Mouse (Mus musculus): Measurements from ENCODE around the gene Atn1. TPM values are rescaled to one million over a fixed set of nuclear protein-coding genes. Genes with fewer than 3 reads are reported as not detected.
"Not testable (repeated sequence)": the region's sequence is repeated elsewhere in the genome, so short reads cannot be mapped to it uniquely, and the experiment has no call there.

The Atn1 gene
- polyA plus RNA-seq (2015; fragmentation: Nextera tagmentation; extraction: Ambion mirVana) = 24.7 and 28.5 TPM in 2 replicates

DNA sequence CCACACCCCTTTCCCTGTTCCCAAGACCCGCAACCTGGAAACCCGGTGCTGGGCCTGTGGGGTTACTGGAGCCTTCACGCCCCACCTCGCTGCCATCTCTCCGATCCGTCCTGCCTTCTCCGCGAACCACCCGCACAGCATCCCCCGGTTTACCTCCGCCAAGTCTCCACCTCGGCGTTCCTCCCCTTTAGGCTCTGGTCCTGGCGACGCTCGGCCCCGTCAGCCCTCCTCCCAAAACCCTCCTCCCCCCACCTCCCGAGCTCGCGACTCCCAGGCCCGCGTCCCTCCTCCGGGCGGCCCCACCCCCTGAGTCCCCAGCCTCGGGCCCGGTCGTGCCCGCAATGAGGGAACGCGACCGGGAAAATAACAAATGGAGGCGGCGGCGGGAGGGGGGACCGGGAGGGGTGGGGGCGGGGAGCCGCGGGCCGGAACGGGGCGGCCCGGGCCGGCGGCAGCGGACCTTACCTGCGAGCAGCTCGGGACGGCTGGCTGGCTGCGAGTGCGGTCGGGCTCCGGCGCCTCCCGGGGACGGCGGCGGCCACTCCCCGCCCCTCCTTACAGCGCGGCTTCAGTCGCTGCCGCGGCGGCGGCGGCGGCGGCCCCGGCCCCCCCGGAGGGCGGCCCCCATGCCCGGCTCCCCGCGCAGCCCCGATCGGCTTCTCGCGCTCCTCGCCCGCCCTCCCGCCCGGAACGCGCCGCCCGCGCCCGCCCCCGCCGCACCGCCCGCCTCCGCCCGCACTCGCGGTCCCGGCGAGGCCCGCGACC, at the start of gene Atn1, which contains the start of gene Gm45234:
Atn1 (minus strand) TSS at position 694 of the 765 bp plus-strand sequence.
Gm45234 (minus strand) TSS at position 191 of the 765 bp plus-strand sequence.
- Histone ChIP-seq H3K4me1 (ENCODE audit: control insufficient read depth, insufficient read depth, low read depth, low read length) (peaks cover 34% of the 10 kb centered on the region), H3K9me3 (ENCODE audit: control insufficient read depth, low read length) (no peaks in the 10 kb centered on the region), H3K9ac (ENCODE audit: low read depth, low read length) (peak within 1 kb of the TSS; percentile 97)

GRCm38 (mm10) chr6:124805341-124806321, 49.3 kb upstream of the Atn1 start:
- H3K4me2 ChIP-seq (ENCODE audit: low read length) = peak overlapping the region; percentile 90
- peak overlapping the region; percentile 73 for H3K9ac ChIP-seq (ENCODE audit: low read depth, low read length)
- peak overlapping the region; percentile 52 for H3K4me3 ChIP-seq (ENCODE audit: low read length)
- ATAC-seq = peak; percentile 90
- 2% methylated on average over 34 of the region's 34 CpGs for WGBS
- H3K27ac ChIP-seq (ENCODE audit: low read depth, low read length) = peak overlapping the region; percentile 93
- no peaks in the 10 kb centered on the region for H3K9me3 ChIP-seq (ENCODE audit: control insufficient read depth, low read length)
- H3K27me3 ChIP-seq (replicated peaks; ENCODE audit: control insufficient read depth, insufficient read depth, low read length) = no peaks in the 10 kb centered on the region
- no peaks in the 10 kb centered on the region for H3K36me3 ChIP-seq (ENCODE audit: control insufficient read depth, insufficient read depth, low read length)
- peaks cover 14% of the 10 kb centered on the region for H3K4me1 ChIP-seq (ENCODE audit: control insufficient read depth, insufficient read depth, low read depth, low read length)

More for the DNA sequence above, at the start of gene Atn1, which contains the start of gene Gm45234:
- H3K27ac ChIP-seq (ENCODE audit: low read depth, low read length) = peak within 1 kb of the TSS; percentile 99
- no peaks in the 10 kb centered on the region for H3K27me3 ChIP-seq (replicated peaks; ENCODE audit: control insufficient read depth, insufficient read depth, low read length)
- peak; percentile 50 for ATAC-seq
- H3K4me2 ChIP-seq (ENCODE audit: low read length) = peak within 1 kb of the TSS; percentile 80
- peak within 1 kb of the TSS; percentile 80 for H3K4me3 ChIP-seq (ENCODE audit: low read length)
- under 1% methylated on average over 40 of the region's 100 CpGs for WGBS
- no peaks in the 10 kb centered on the region for H3K36me3 ChIP-seq (ENCODE audit: control insufficient read depth, insufficient read depth, low read length)

DNA sequence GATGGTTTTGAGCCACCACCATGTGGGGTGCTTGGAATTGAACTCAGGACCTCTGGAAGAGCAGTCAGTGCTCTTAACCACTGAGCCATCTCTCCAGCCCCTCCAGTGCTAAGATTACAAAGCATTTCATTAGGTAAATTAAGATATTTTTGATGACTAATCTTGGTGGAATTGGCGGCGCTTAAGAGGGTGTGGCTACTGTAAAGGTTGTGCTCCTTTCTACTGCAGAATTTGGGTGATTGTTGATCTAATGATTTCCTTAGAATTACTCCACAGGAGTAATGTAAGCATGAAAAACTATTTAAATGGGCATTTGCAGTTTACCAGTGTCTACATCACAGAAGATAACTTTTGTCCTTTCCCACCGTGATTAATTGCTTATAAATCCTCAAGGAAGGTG, 48.0 kb upstream of the Atn1 start:
- Histone ChIP-seq H3K4me3 (ENCODE audit: low read length) (no peak overlapping the region), H3K4me2 (ENCODE audit: low read length) (no peak overlapping the region), H3K36me3 (ENCODE audit: control insufficient read depth, insufficient read depth, low read length) (no peaks in the 10 kb centered on the region), H3K9me3 (ENCODE audit: control insufficient read depth, low read length) (no peaks in the 10 kb centered on the region), H3K27me3 (replicated peaks; ENCODE audit: control insufficient read depth, insufficient read depth, low read length) (no peaks in the 10 kb centered on the region), H3K4me1 (ENCODE audit: control insufficient read depth, insufficient read depth, low read depth, low read length) (peaks cover 10% of the 10 kb centered on the region), H3K9ac (ENCODE audit: low read depth, low read length) (no peak overlapping the region), H3K27ac (ENCODE audit: low read depth, low read length) (no peak overlapping the region)
- no peak for ATAC-seq
- 88% methylated on average over 3 of the region's 3 CpGs for WGBS

- not testable (repeated sequence) for H3K36me3 ChIP-seq (ENCODE audit: control insufficient read depth, insufficient read depth, low read length); H3K4me1 ChIP-seq (ENCODE audit: control insufficient read depth, insufficient read depth, low read depth, low read length); H3K27me3 ChIP-seq (replicated peaks; ENCODE audit: control insufficient read depth, insufficient read depth, low read length); H3K4me3 ChIP-seq (ENCODE audit: low read length); H3K4me2 ChIP-seq (ENCODE audit: low read length); H3K9ac ChIP-seq (ENCODE audit: low read depth, low read length); H3K27ac ChIP-seq (ENCODE audit: low read depth, low read length); H3K9me3 ChIP-seq (ENCODE audit: control insufficient read depth, low read length); ATAC-seq
- WGBS = 97% methylated on average over 4 of the region's 4 CpGs
These were observed 47.4 kb upstream of the Atn1 start for GRCm38 (mm10) chr6:124803691-124804090.

DNA sequence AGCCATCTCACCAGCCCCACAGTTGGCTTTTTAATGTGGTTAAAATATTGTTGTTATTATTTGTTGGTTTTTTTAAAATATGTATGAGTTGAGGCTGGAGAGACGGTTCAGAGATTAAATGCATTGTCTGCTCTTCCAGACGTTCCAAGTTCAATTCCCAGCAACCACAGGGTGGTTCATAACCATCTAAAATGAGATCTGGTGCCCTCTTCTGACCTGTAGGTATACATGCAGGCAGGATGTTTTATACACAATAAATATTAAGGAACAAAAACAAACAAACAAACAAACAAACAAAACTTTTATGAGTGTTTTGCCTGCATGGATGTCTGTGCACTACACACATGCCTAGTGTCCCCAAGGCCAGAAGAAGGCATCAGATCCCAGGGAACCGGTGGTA, 46.7 kb upstream of the Atn1 start:
- WGBS = 73% methylated on average over 3 of the region's 3 CpGs

GRCm38 (mm10) chr6:124802400-124802799, 46.1 kb upstream of the Atn1 start:
- not testable (repeated sequence) for H3K9ac ChIP-seq (ENCODE audit: low read depth, low read length); H3K4me2 ChIP-seq (ENCODE audit: low read length); H3K4me3 ChIP-seq (ENCODE audit: low read length); ATAC-seq; H3K36me3 ChIP-seq (ENCODE audit: control insufficient read depth, insufficient read depth, low read length); H3K27me3 ChIP-seq (replicated peaks; ENCODE audit: control insufficient read depth, insufficient read depth, low read length); H3K9me3 ChIP-seq (ENCODE audit: control insufficient read depth, low read length); H3K4me1 ChIP-seq (ENCODE audit: control insufficient read depth, insufficient read depth, low read depth, low read length); H3K27ac ChIP-seq (ENCODE audit: low read depth, low read length)
- 31% methylated on average over 3 of the region's 9 CpGs for WGBS

More for the DNA sequence above, 46.7 kb upstream of the Atn1 start:
- H3K4me1 ChIP-seq (ENCODE audit: control insufficient read depth, insufficient read depth, low read depth, low read length) = peaks cover 7% of the 10 kb centered on the region
- no peak overlapping the region for H3K4me2 ChIP-seq (ENCODE audit: low read length)
- H3K36me3 ChIP-seq (ENCODE audit: control insufficient read depth, insufficient read depth, low read length) = no peaks in the 10 kb centered on the region
- ATAC-seq = no peak
- no peak overlapping the region for H3K4me3 ChIP-seq (ENCODE audit: low read length)
- no peak overlapping the region for H3K27ac ChIP-seq (ENCODE audit: low read depth, low read length)
- no peaks in the 10 kb centered on the region for H3K27me3 ChIP-seq (replicated peaks; ENCODE audit: control insufficient read depth, insufficient read depth, low read length)
- no peak overlapping the region for H3K9ac ChIP-seq (ENCODE audit: low read depth, low read length)
- no peaks in the 10 kb centered on the region for H3K9me3 ChIP-seq (ENCODE audit: control insufficient read depth, low read length)

DNA sequence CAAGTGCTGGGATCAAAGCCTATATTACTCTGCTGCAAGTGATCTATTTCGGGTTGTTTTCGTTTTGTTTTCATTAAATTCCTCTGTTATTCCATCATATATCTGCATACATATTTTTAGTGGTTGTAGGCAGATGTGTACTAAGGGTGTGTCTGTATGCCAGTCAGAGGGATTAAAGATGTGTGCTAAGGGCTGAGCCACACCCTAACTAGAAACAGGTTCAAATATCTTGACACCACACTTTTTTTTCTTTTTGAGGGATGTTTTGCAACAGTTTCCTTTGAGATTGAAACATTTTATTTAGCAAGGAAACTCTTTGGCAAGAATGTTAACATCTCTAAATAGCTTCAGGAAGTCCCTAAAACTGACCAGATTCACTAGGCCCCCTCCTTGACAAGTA, 39.9 kb upstream of the Atn1 start:
- Histone ChIP-seq H3K27me3 (replicated peaks; ENCODE audit: control insufficient read depth, insufficient read depth, low read length) (no peaks in the 10 kb centered on the region), H3K4me3 (ENCODE audit: low read length) (no peak overlapping the region), H3K4me2 (ENCODE audit: low read length) (no peak overlapping the region), H3K4me1 (ENCODE audit: control insufficient read depth, insufficient read depth, low read depth, low read length) (no peaks in the 10 kb centered on the region), H3K9me3 (ENCODE audit: control insufficient read depth, low read length) (no peaks in the 10 kb centered on the region), H3K9ac (ENCODE audit: low read depth, low read length) (no peak overlapping the region), H3K36me3 (ENCODE audit: control insufficient read depth, insufficient read depth, low read length) (no peaks in the 10 kb centered on the region), H3K27ac (ENCODE audit: low read depth, low read length) (no peak overlapping the region)
- ATAC-seq = no peak
- WGBS = 85% methylated on average over 2 of the region's 2 CpGs

GRCm38 (mm10) chr6:124795781-124796180, 39.5 kb upstream of the Atn1 start:
- H3K27me3 ChIP-seq (replicated peaks; ENCODE audit: control insufficient read depth, insufficient read depth, low read length) = no peaks in the 10 kb centered on the region
- no peak overlapping the region for H3K9ac ChIP-seq (ENCODE audit: low read depth, low read length)
- no peak overlapping the region for H3K4me3 ChIP-seq (ENCODE audit: low read length)
- ATAC-seq = no peak
- WGBS = 70% methylated on average over 4 of the region's 4 CpGs
- no peak overlapping the region for H3K27ac ChIP-seq (ENCODE audit: low read depth, low read length)
- no peaks in the 10 kb centered on the region for H3K36me3 ChIP-seq (ENCODE audit: control insufficient read depth, insufficient read depth, low read length)
- H3K9me3 ChIP-seq (ENCODE audit: control insufficient read depth, low read length) = no peaks in the 10 kb centered on the region
- no peaks in the 10 kb centered on the region for H3K4me1 ChIP-seq (ENCODE audit: control insufficient read depth, insufficient read depth, low read depth, low read length)
- no peak overlapping the region for H3K4me2 ChIP-seq (ENCODE audit: low read length)

- Histone ChIP-seq H3K4me2 (ENCODE audit: low read length) (no peak overlapping the region), H3K4me1 (ENCODE audit: control insufficient read depth, insufficient read depth, low read depth, low read length) (no peaks in the 10 kb centered on the region; the same call in 1 of the 2 replicates), H3K27me3 (replicated peaks; ENCODE audit: control insufficient read depth, insufficient read depth, low read length) (no peaks in the 10 kb centered on the region), H3K9me3 (ENCODE audit: control insufficient read depth, low read length) (no peaks in the 10 kb centered on the region), H3K4me3 (ENCODE audit: low read length) (no peak overlapping the region), H3K36me3 (ENCODE audit: control insufficient read depth, insufficient read depth, low read length) (no peaks in the 10 kb centered on the region), H3K9ac (ENCODE audit: low read depth, low read length) (no peak overlapping the region), H3K27ac (ENCODE audit: low read depth, low read length) (no peak overlapping the region)
- ATAC-seq = no peak
- 88% methylated on average over 3 of the region's 3 CpGs for WGBS
These were observed 35.6 kb upstream of the Atn1 start for GRCm38 (mm10) chr6:124791911-124792310.

Measured in hindbrain, embryonic 16.5 days (tissue).